Mouse (Mus musculus) c-Kit-positive CD71-positive TER-119-positive erythroid progenitor cells, embryonic 14.5 days (primary cell): ENCODE data around the gene Ahnak.
"Not testable (repeated sequence)": the region's sequence is repeated elsewhere in the genome, so short reads cannot be mapped to it uniquely, and the experiment has no call there.

Experiments used
- DNase-seq: peaks from one replicate; pipeline ENCODE4 v3.0.0-alpha.2; 2013; ENCODE audit warnings: low spot score

Gene Ahnak

GRCm38 (mm10) chr19:8994813-8995607 lies 5.9 kb downstream of the Ahnak start:
- DNase-seq: no peak

GRCm38 (mm10) chr19:8996601-8997000 lies 7.5 kb downstream of the Ahnak start:
- no peak for DNase-seq

- DNase-seq: peak; percentile 59
Measured at GRCm38 (mm10) chr19:8997546-8997945, 8.5 kb downstream of the Ahnak start.

- no peak for DNase-seq
Measured at GRCm38 (mm10) chr19:8998546-8998945, 9.5 kb downstream of the Ahnak start.

- no peak for DNase-seq
Measured at GRCm38 (mm10) chr19:8999223-8999622, 10.1 kb downstream of the Ahnak start.

GRCm38 (mm10) chr19:9006915-9007314 lies 17.8 kb downstream of the Ahnak start:
- DNase-seq: not testable (repeated sequence)

- DNase-seq: no peak
Measured at GRCm38 (mm10) chr19:9019298-9019697, 30.2 kb downstream of the Ahnak start.

GRCm38 (mm10) chr19:9023021-9023778 lies 34.1 kb downstream of the Ahnak start:
- DNase-seq: no peak

- DNase-seq: no peak
Measured at GRCm38 (mm10) chr19:9025562-9026257, 36.6 kb downstream of the Ahnak start.

- DNase-seq: no peak
Measured at GRCm38 (mm10) chr19:9026634-9027033, 37.5 kb downstream of the Ahnak start.

- no peak for DNase-seq
Measured at GRCm38 (mm10) chr19:9027795-9028194, 38.7 kb downstream of the Ahnak start.

GRCm38 (mm10) chr19:9028375-9028774 lies 39.3 kb downstream of the Ahnak start:
- DNase-seq: no peak

- DNase-seq: no peak
Measured at GRCm38 (mm10) chr19:9029640-9030262, 40.7 kb downstream of the Ahnak start.

- DNase-seq: no peak
Measured at GRCm38 (mm10) chr19:9032502-9033129, 43.5 kb downstream of the Ahnak start.

GRCm38 (mm10) chr19:9033412-9034340 lies 44.6 kb downstream of the Ahnak start:
- no peak for DNase-seq

- no peak for DNase-seq
Measured at GRCm38 (mm10) chr19:9034480-9034879, 45.4 kb downstream of the Ahnak start.

GRCm38 (mm10) chr19:9035101-9035500 lies 46.0 kb downstream of the Ahnak start:
- no peak for DNase-seq

- no peak for DNase-seq
Measured at GRCm38 (mm10) chr19:9038136-9038535, 49.1 kb downstream of the Ahnak start.

GRCm38 (mm10) chr19:9039266-9039665 lies 50.2 kb downstream of the Ahnak start:
- DNase-seq: no peak

GRCm38 (mm10) chr19:9039928-9040327 lies 50.8 kb downstream of the Ahnak start:
- DNase-seq: no peak

GRCm38 (mm10) chr19:9040649-9041048 lies 51.6 kb downstream of the Ahnak start:
- DNase-seq: no peak
